Mouse (Mus musculus): ENCODE results near the gene Acsbg2. TPM values are rescaled to one million over a fixed set of nuclear protein-coding genes. Genes with fewer than 3 reads are reported as not detected.

Gene Acsbg2
- polyA plus RNA-seq, 1 experiment from 2014 or later: not detected

- Histone ChIP-seq H3K4me3 (ENCODE audit: control insufficient read depth in 1 of 2, insufficient read depth in 1 of 2, low read depth in 1 of 2, low read length in 2 of 2) (no peak overlapping the region), H3K4me2 (ENCODE audit: low read length) (no peak overlapping the region), H3K4me1 (ENCODE audit: control insufficient read depth in 2 of 2, insufficient read depth in 2 of 2, low read length in 2 of 2) (peaks cover 8 to 10% of the 10 kb centered on the region in 2 experiments; a peak in 3 of 4 replicates), H3K36me3 (ENCODE audit: control insufficient read depth, insufficient read depth, low read length) (no peaks in the 10 kb centered on the region), H3K27me3 (ENCODE audit: control insufficient read depth, insufficient read depth, low read length) (peaks cover 9% of the 10 kb centered on the region; the same call in 1 of the 2 replicates), H3K27ac (replicated peaks in 1 of 2; ENCODE audit: control insufficient read depth in 1 of 2, insufficient read depth in 1 of 2, low read depth in 2 of 2, low read length in 2 of 2) (no peak overlapping the region), H3K9ac (ENCODE audit: low read length) (no peak overlapping the region), H3K9me3 (ENCODE audit: control insufficient read depth, low read length) (no peaks in the 10 kb centered on the region)
- WGBS: 89% methylated on average over 1 of the region's 1 CpGs
- ATAC-seq (ENCODE audit: insufficient number of reproducible peaks, insufficient read depth, low FRiP score, low read depth): no peak
These were observed 40.9 kb downstream of the Acsbg2 start for GRCm38 (mm10) chr17:56833381-56833780.

DNA sequence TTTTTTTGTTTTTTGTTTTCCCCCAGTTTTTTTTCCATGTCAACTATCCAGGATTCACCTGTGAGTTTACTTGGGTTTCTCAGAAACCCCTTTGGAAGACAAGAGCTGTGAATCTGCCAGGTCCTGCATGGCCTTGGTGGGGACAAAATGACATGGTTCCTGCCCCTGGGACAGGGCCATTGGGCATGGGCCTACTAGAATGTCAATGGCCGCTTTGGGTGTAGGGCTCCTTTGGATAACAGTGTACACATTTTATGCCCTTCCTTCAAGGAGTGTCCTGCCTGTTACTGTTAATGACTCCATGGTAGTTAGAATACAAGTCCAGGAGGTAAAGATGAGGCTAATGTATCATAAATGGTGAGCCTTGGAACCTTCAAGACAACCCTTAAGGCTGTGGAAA, 41.3 kb downstream of the Acsbg2 start:
- H3K9ac ChIP-seq (ENCODE audit: low read length): no peak overlapping the region
- 72% methylated on average over 1 of the region's 1 CpGs for WGBS
- H3K4me3 ChIP-seq (ENCODE audit: control insufficient read depth in 1 of 2, insufficient read depth in 1 of 2, low read depth in 1 of 2, low read length in 2 of 2): no peak overlapping the region
- ATAC-seq (ENCODE audit: insufficient number of reproducible peaks, insufficient read depth, low FRiP score, low read depth): no peak
- peaks cover 9% of the 10 kb centered on the region; the same call in 1 of the 2 replicates for H3K27me3 ChIP-seq (ENCODE audit: control insufficient read depth, insufficient read depth, low read length)
- no peak overlapping the region for H3K27ac ChIP-seq (replicated peaks in 1 of 2; ENCODE audit: control insufficient read depth in 1 of 2, insufficient read depth in 1 of 2, low read depth in 2 of 2, low read length in 2 of 2)
- peaks cover 8 to 10% of the 10 kb centered on the region in 2 experiments; a peak in 3 of 4 replicates for H3K4me1 ChIP-seq (ENCODE audit: control insufficient read depth in 2 of 2, insufficient read depth in 2 of 2, low read length in 2 of 2)
- H3K4me2 ChIP-seq (ENCODE audit: low read length): no peak overlapping the region
- H3K36me3 ChIP-seq (ENCODE audit: control insufficient read depth, insufficient read depth, low read length): no peaks in the 10 kb centered on the region
- no peaks in the 10 kb centered on the region for H3K9me3 ChIP-seq (ENCODE audit: control insufficient read depth, low read length)

DNA sequence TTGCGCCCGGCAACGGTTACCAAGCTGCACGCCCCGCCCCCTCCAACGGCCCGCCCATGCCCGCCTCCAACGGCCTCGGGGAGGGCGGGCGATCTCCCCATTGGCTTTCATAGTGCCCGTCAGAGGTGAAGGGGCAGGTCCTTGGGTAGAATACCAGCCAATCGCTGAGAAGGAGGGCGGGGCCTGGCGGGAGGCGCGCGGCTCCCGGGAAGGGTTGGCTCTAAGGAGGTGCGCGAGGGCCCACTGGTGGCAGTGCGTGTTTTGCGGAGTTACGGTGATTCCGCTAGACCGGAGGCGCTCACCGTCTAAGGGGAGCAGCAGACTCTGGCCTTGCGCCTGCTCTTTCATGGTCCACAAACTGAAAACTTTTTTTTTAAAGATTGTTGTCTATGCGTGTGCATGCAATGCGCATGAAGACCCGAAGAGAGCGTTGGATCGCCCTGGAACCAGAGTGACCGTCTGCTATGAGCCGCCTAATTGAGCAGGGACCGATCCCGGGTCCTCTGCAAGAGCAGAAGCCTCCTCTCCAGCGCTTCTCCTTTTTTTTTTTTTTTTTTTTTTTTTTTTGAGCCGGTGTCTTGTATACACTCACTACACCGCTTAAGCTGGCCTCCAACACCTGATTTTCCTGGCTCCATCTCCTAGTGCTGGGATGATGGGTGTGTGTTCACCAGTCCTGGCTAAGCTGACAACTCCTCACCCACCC, 43.0 kb downstream of the Acsbg2 start:
- peak overlapping the region; percentile 83 for H3K4me2 ChIP-seq (ENCODE audit: low read length)
- peak; percentile 99 for ATAC-seq (ENCODE audit: insufficient number of reproducible peaks, insufficient read depth, low FRiP score, low read depth)
- H3K4me3 ChIP-seq (ENCODE audit: control insufficient read depth in 1 of 2, insufficient read depth in 1 of 2, low read depth in 1 of 2, low read length in 2 of 2): peak overlapping the region; percentile 41 to 63
- under 1% methylated on average over 42 of the region's 42 CpGs for WGBS
- H3K27ac ChIP-seq (replicated peaks in 1 of 2; ENCODE audit: control insufficient read depth in 1 of 2, insufficient read depth in 1 of 2, low read depth in 2 of 2, low read length in 2 of 2): no peak overlapping the region
- peak overlapping the region; percentile 61; the same call in 1 of the 2 replicates for H3K9ac ChIP-seq (ENCODE audit: low read length)
- H3K27me3 ChIP-seq (ENCODE audit: control insufficient read depth, insufficient read depth, low read length): peaks cover 5% of the 10 kb centered on the region; the same call in 1 of the 2 replicates
- H3K9me3 ChIP-seq (ENCODE audit: control insufficient read depth, low read length): no peaks in the 10 kb centered on the region
- no peaks in the 10 kb centered on the region for H3K36me3 ChIP-seq (ENCODE audit: control insufficient read depth, insufficient read depth, low read length)
- H3K4me1 ChIP-seq (ENCODE audit: control insufficient read depth in 2 of 2, insufficient read depth in 2 of 2, low read length in 2 of 2): peaks cover 10 to 12% of the 10 kb centered on the region in 2 experiments; a peak in 3 of 4 replicates

DNA sequence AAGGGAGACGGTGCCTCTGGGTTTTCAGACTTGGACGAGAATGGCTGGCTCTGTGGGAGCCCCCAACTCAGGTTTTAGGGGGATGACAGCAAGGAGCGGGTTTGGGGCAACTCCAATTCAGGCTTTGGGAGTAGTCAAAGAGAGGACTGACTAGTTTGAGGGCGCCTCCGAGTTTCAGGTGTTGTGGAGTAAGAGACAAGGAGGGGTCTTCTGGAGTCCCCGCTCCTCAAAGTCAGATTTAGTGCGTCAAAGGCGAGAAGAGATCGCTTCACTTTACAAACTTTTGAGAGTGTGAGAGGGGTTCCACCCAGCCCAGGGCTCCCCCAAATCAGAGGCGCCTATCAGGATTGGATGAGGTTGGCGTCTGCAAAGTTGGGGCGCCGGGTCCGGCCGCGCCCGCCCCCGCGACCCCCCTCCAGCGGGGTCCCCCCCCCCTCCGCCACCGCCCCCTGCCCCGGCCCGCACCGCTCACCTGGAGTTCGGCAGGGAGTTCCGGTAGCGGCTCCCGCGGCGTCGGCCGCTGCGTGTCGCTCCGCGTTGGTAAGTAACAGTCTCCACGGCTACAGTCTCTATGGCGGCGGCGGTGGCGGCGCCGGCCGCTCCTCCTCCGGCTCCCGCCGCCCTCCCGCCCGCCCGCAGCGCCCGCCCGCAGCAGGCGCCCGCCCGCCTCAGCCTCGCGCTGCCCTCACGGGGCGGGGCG, 43.7 kb downstream of the Acsbg2 start, which contains the start of gene Rfx2:
Gene Rfx2 (minus strand): TSS at position 603 of the 700 bp plus-strand sequence.
- H3K27ac ChIP-seq (replicated peaks in 1 of 2; ENCODE audit: control insufficient read depth in 1 of 2, insufficient read depth in 1 of 2, low read depth in 2 of 2, low read length in 2 of 2): no peak within 1 kb of the TSS
- no peak; the same call in 1 of the 2 replicates for ATAC-seq (ENCODE audit: insufficient number of reproducible peaks, insufficient read depth, low FRiP score, low read depth)
- H3K27me3 ChIP-seq (ENCODE audit: control insufficient read depth, insufficient read depth, low read length): peaks cover 5% of the 10 kb centered on the region; the same call in 1 of the 2 replicates
- peak within 1 kb of the TSS; percentile 71 for H3K9ac ChIP-seq (ENCODE audit: low read length)
- H3K4me3 ChIP-seq (ENCODE audit: control insufficient read depth in 1 of 2, insufficient read depth in 1 of 2, low read depth in 1 of 2, low read length in 2 of 2): peak within 1 kb of the TSS; percentile 53 to 63
- H3K9me3 ChIP-seq (ENCODE audit: control insufficient read depth, low read length): no peaks in the 10 kb centered on the region
- under 1% methylated on average over 42 of the region's 62 CpGs for WGBS
- H3K36me3 ChIP-seq (ENCODE audit: control insufficient read depth, insufficient read depth, low read length): no peaks in the 10 kb centered on the region
- H3K4me1 ChIP-seq (ENCODE audit: control insufficient read depth in 2 of 2, insufficient read depth in 2 of 2, low read length in 2 of 2): peaks cover 10 to 12% of the 10 kb centered on the region in 2 experiments; a peak in 3 of 4 replicates
- H3K4me2 ChIP-seq (ENCODE audit: low read length): peak within 1 kb of the TSS; percentile 83

DNA sequence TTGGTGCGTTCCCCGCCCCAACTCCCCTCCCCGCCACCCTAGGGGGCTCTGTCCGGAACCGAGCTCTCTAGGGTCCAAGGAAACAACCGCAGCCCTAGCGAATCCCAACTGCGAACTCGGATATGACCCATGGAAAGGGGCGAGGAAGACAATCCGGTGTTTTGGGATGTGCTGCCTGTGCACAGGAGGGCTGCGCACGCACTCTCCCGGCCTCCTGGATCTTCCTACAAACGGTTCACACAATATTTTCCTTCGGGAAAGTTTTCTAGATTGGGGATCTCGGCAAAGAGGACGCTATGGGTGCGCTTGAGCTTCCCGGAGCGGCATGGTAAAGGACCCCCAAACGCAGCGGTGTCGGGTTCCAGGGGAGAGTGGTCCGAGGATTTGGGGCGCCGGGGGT, 44.5 kb downstream of the Acsbg2 start:
- H3K27me3 ChIP-seq (ENCODE audit: control insufficient read depth, insufficient read depth, low read length): peaks cover 5% of the 10 kb centered on the region; the same call in 1 of the 2 replicates
- H3K27ac ChIP-seq (replicated peaks in 1 of 2; ENCODE audit: control insufficient read depth in 1 of 2, insufficient read depth in 1 of 2, low read depth in 2 of 2, low read length in 2 of 2): no peak overlapping the region
- H3K9me3 ChIP-seq (ENCODE audit: control insufficient read depth, low read length): no peaks in the 10 kb centered on the region
- peaks cover 10 to 12% of the 10 kb centered on the region in 2 experiments; a peak in 3 of 4 replicates for H3K4me1 ChIP-seq (ENCODE audit: control insufficient read depth in 2 of 2, insufficient read depth in 2 of 2, low read length in 2 of 2)
- H3K36me3 ChIP-seq (ENCODE audit: control insufficient read depth, insufficient read depth, low read length): no peaks in the 10 kb centered on the region
- peak overlapping the region; percentile 71 for H3K9ac ChIP-seq (ENCODE audit: low read length)
- peak overlapping the region; percentile 83 for H3K4me2 ChIP-seq (ENCODE audit: low read length)
- no peak for ATAC-seq (ENCODE audit: insufficient number of reproducible peaks, insufficient read depth, low FRiP score, low read depth)
- 2% methylated on average over 27 of the region's 27 CpGs for WGBS
- H3K4me3 ChIP-seq (ENCODE audit: control insufficient read depth in 1 of 2, insufficient read depth in 1 of 2, low read depth in 1 of 2, low read length in 2 of 2): peak overlapping the region; percentile 53 to 63

DNA sequence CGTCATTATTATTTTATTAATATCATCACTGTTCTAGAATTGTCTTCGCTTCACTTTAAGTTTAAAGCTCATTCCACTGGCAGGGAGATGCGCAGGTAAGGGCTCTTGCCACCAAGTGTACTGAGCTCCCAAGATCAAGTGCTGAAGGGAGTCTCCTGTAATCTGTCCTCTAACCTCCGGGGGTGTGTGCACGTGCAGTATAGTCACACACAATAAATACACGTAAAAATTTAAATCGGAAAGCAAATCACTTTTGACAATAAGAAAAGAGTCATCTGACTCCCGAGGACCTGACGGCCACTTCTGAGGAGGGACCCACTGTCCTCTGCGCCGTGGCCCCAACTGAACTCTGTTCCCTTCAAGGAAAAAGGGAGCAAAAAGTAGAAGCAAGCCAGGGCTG, 45.1 kb downstream of the Acsbg2 start:
- peaks cover 10 to 12% of the 10 kb centered on the region in 2 experiments; a peak in 3 of 4 replicates for H3K4me1 ChIP-seq (ENCODE audit: control insufficient read depth in 2 of 2, insufficient read depth in 2 of 2, low read length in 2 of 2)
- no peaks in the 10 kb centered on the region for H3K36me3 ChIP-seq (ENCODE audit: control insufficient read depth, insufficient read depth, low read length)
- 48% methylated on average over 11 of the region's 11 CpGs for WGBS
- peak overlapping the region; percentile 71; the same call in 1 of the 2 replicates for H3K9ac ChIP-seq (ENCODE audit: low read length)
- peak overlapping the region in 1 of 2 experiments; percentile 63; a peak in 2 of 4 replicates for H3K4me3 ChIP-seq (ENCODE audit: control insufficient read depth in 1 of 2, insufficient read depth in 1 of 2, low read depth in 1 of 2, low read length in 2 of 2)
- peak overlapping the region; percentile 83 for H3K4me2 ChIP-seq (ENCODE audit: low read length)
- H3K27me3 ChIP-seq (ENCODE audit: control insufficient read depth, insufficient read depth, low read length): peaks cover 5% of the 10 kb centered on the region; the same call in 1 of the 2 replicates
- no peak for ATAC-seq (ENCODE audit: insufficient number of reproducible peaks, insufficient read depth, low FRiP score, low read depth)
- H3K27ac ChIP-seq (replicated peaks in 1 of 2; ENCODE audit: control insufficient read depth in 1 of 2, insufficient read depth in 1 of 2, low read depth in 2 of 2, low read length in 2 of 2): no peak overlapping the region
- no peaks in the 10 kb centered on the region for H3K9me3 ChIP-seq (ENCODE audit: control insufficient read depth, low read length)

DNA sequence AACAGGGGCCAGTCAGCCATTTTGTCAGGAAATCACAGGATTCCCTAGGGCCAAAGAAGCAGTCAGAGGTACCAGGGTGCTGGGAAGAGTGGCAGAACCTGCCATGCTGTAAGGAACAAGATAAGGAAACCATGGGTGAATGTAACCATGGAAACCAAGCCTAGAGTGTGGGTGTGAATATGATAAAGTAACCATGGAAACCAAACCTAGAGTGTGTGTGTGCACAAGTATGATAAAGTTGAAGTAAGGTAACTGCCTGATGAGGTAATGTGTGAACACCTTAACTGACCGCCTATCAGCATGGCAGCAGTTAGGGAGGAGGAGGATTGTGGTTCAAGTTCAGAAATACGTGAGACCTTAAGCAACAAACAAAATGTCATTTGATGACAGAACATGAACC, 47.5 kb downstream of the Acsbg2 start:
- Histone ChIP-seq H3K4me3 (ENCODE audit: control insufficient read depth in 1 of 2, insufficient read depth in 1 of 2, low read depth in 1 of 2, low read length in 2 of 2) (no peak overlapping the region), H3K4me1 (ENCODE audit: control insufficient read depth in 2 of 2, insufficient read depth in 2 of 2, low read length in 2 of 2) (peaks cover 10 to 12% of the 10 kb centered on the region in 2 experiments; a peak in 3 of 4 replicates), H3K27me3 (ENCODE audit: control insufficient read depth, insufficient read depth, low read length) (0 out of 2 replicates have a peak, but pooled peaks cover 5% of the 10 kb centered on the region), H3K9me3 (ENCODE audit: control insufficient read depth, low read length) (no peaks in the 10 kb centered on the region), H3K4me2 (ENCODE audit: low read length) (no peak overlapping the region), H3K9ac (ENCODE audit: low read length) (no peak overlapping the region), H3K36me3 (ENCODE audit: control insufficient read depth, insufficient read depth, low read length) (no peaks in the 10 kb centered on the region), H3K27ac (replicated peaks in 1 of 2; ENCODE audit: control insufficient read depth in 1 of 2, insufficient read depth in 1 of 2, low read depth in 2 of 2, low read length in 2 of 2) (no peak overlapping the region)
- 83% methylated on average over 2 of the region's 2 CpGs for WGBS
- ATAC-seq (ENCODE audit: insufficient number of reproducible peaks, insufficient read depth, low FRiP score, low read depth): no peak
